Mouse (Mus musculus): ENCODE measurements around the gene Arpc4. TPM values are rescaled to one million over a fixed set of nuclear protein-coding genes. Genes with fewer than 3 reads are reported as not detected.

Gene Arpc4
- polyA plus RNA-seq, 1 experiment from 2014 or later: 356 TPM

Small RNAs within 50 kb of the gene (microRNA-seq; reads per million reads assigned to microRNA genes)
- gene Gm24387: not detected

Other genes starting within 250 kb of the Arpc4 start
- gene Lhfpl4, start 182.7 kb upstream of the Arpc4 start, polyA plus RNA-seq (2016; fragmentation: Nextera tagmentation; extraction: Ambion mirVana): 0.49 and 1.0 TPM in 2 replicates
- gene Mtmr14, start 140.3 kb upstream of the Arpc4 start, polyA plus RNA-seq (2016; fragmentation: Nextera tagmentation; extraction: Ambion mirVana): 29.7 and 36.6 TPM in 2 replicates
- 0.05 TPM in 1 of 2 replicates, not detected in the other for gene Cpne9, start 95.8 kb upstream of the Arpc4 start, polyA plus RNA-seq (2016; fragmentation: Nextera tagmentation; extraction: Ambion mirVana)
- gene Brpf1, start 71.0 kb upstream of the Arpc4 start, polyA plus RNA-seq (2016; fragmentation: Nextera tagmentation; extraction: Ambion mirVana): 15.0 and 17.7 TPM in 2 replicates
- gene Ogg1, start 51.1 kb upstream of the Arpc4 start, polyA plus RNA-seq (2016; fragmentation: Nextera tagmentation; extraction: Ambion mirVana): 13.6 and 15.9 TPM in 2 replicates
- gene Camk1, start 34.1 kb upstream of the Arpc4 start, polyA plus RNA-seq (2016; fragmentation: Nextera tagmentation; extraction: Ambion mirVana): 82.7 and 89.2 TPM in 2 replicates
- 46.7 TPM in 2 replicates for gene Tada3, start 232 bp upstream of the Arpc4 start, polyA plus RNA-seq (2016; fragmentation: Nextera tagmentation; extraction: Ambion mirVana)
- 2.0 and 2.5 TPM in 2 replicates for gene Ttll3, start 11.1 kb downstream of the Arpc4 start, polyA plus RNA-seq (2016; fragmentation: Nextera tagmentation; extraction: Ambion mirVana)
- 23.4 and 26.1 TPM in 2 replicates for gene Rpusd3, start 41.2 kb downstream of the Arpc4 start, polyA plus RNA-seq (2016; fragmentation: Nextera tagmentation; extraction: Ambion mirVana)
- gene Cidec, start 57.6 kb downstream of the Arpc4 start, polyA plus RNA-seq (2016; fragmentation: Nextera tagmentation; extraction: Ambion mirVana): 0.10 TPM in 1 of 2 replicates, not detected in the other
- gene Jagn1, start 64.5 kb downstream of the Arpc4 start, polyA plus RNA-seq (2016; fragmentation: Nextera tagmentation; extraction: Ambion mirVana): 79.5 and 89.1 TPM in 2 replicates
- gene Il17re, start 80.4 kb downstream of the Arpc4 start, polyA plus RNA-seq (2016; fragmentation: Nextera tagmentation; extraction: Ambion mirVana): 1.9 and 3.6 TPM in 2 replicates
- 4.3 and 4.5 TPM in 2 replicates for gene Il17rc, start 93.3 kb downstream of the Arpc4 start, polyA plus RNA-seq (2016; fragmentation: Nextera tagmentation; extraction: Ambion mirVana)
- 42.1 and 57.8 TPM in 2 replicates for gene Creld1, start 105.2 kb downstream of the Arpc4 start, polyA plus RNA-seq (2016; fragmentation: Nextera tagmentation; extraction: Ambion mirVana)
- 0.32 and 0.41 TPM in 2 replicates for gene Prrt3, start 123.8 kb downstream of the Arpc4 start, polyA plus RNA-seq (2016; fragmentation: Nextera tagmentation; extraction: Ambion mirVana)
- 88.0 and 90.2 TPM in 2 replicates for gene Emc3, start 153.5 kb downstream of the Arpc4 start, polyA plus RNA-seq (2016; fragmentation: Nextera tagmentation; extraction: Ambion mirVana)
- gene Fancd2, start 153.6 kb downstream of the Arpc4 start, polyA plus RNA-seq (2016; fragmentation: Nextera tagmentation; extraction: Ambion mirVana): 12.6 and 13.9 TPM in 2 replicates
- 0.16 and 0.38 TPM in 2 replicates for gene Fancd2os, start 222.6 kb downstream of the Arpc4 start, polyA plus RNA-seq (2016; fragmentation: Nextera tagmentation; extraction: Ambion mirVana)
- 170 and 197 TPM in 2 replicates for gene Brk1, start 226.7 kb downstream of the Arpc4 start, polyA plus RNA-seq (2016; fragmentation: Nextera tagmentation; extraction: Ambion mirVana)
- gene Vhl, start 245.8 kb downstream of the Arpc4 start, polyA plus RNA-seq (2016; fragmentation: Nextera tagmentation; extraction: Ambion mirVana): 32.3 and 34.2 TPM in 2 replicates